Comparison of ENCODE assay signal across 12 mouse cellular contexts in the genomic region with DNA sequence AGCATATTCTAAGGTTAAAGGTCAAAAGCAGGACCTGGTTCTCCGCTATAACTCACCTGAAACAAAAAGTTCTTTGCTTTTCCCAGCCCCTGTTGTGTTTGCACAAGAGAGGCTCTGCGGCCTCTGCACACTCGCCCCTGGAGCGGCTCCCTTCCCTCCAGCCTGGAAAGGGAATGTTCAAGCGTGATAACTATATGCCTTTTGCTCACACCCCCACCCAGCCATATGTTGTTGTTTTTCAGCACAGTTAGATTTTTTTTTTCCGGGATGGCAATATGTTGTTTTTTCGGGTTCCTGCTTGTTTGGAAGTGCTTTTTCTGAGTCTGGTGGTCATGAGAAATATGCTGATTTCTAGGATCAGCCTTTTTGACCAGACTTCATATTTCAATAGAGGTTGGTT.
A peak's percentile ranks its signal among the peaks of the same experiment; 100 is the strongest.
DNase-seq lines count a peak whose midpoint lies in the region; ATAC-seq and TF ChIP-seq lines count a peak whose summit lies in the region.
"Had no signal": no experiment of that assay in that cellular context is flagged by ENCODE, and none has a peak within 500 bp of the region (broad histone marks: within the 10 kb centered on the region; RNA-seq: fewer than 3 reads in every experiment).

No protein-coding gene starts in this region.

- 60% methylated on average over 7 of the region's 7 CpGs for WGBS in forebrain, postnatal 0 days

- peak; percentile 91 for ATAC-seq in forebrain, postnatal 0 days

- no peak overlapping the region for H3K27ac ChIP-seq in left cerebral cortex, adult 2 months
- H3K27ac ChIP-seq in forebrain, postnatal 0 days (ENCODE audit: low read depth, low read length), result peak overlapping the region; percentile 30; the same call in 1 of the 2 replicates
- H3K27ac ChIP-seq: embryonic facial prominence, embryonic 13.5 days; hindbrain, embryonic 15.5 days; midbrain, embryonic 12.5 days had no signal

- no peak overlapping the region for H3K4me2 ChIP-seq in forebrain, postnatal 0 days (ENCODE audit: low read depth)
- H3K4me2 ChIP-seq: embryonic facial prominence, embryonic 13.5 days; hindbrain, embryonic 15.5 days; liver, embryonic 11.5 days; midbrain, embryonic 12.5 days had no signal

- TF ChIP-seq CTCF in left cerebral cortex, adult 2 months (IDR thresholded peaks at IDR 0.05), result no peak
- TF ChIP-seq CTCF in forebrain, postnatal 0 days (IDR thresholded peaks at IDR 0.05; ENCODE audit: low read depth), result no peak

- intact Hi-C loops in left cerebral cortex, adult 2 months (cut with DNase I), result no loop called here
- intact Hi-C loops in left cerebral cortex, postnatal 36 days (cut with DNase I), result no loop called here

- H3K36me3 ChIP-seq in forebrain, postnatal 0 days (ENCODE audit: insufficient read depth), result no peaks in the 10 kb centered on the region
- H3K36me3 ChIP-seq: embryonic facial prominence, embryonic 13.5 days; hindbrain, embryonic 15.5 days; midbrain, embryonic 12.5 days had no signal

- H3K9ac ChIP-seq in forebrain, postnatal 0 days, result no peak overlapping the region
- H3K9ac ChIP-seq: embryonic facial prominence, embryonic 13.5 days; hindbrain, embryonic 15.5 days; midbrain, embryonic 12.5 days had no signal

- H3K4me3 ChIP-seq in left cerebral cortex, adult 2 months, result no peak overlapping the region
- H3K4me3 ChIP-seq in forebrain, postnatal 0 days (ENCODE audit: low read depth, low read length), result no peak overlapping the region
- H3K4me3 ChIP-seq: embryonic facial prominence, embryonic 13.5 days; hindbrain, embryonic 15.5 days; midbrain, embryonic 12.5 days had no signal

- H3K4me1 ChIP-seq in forebrain, postnatal 0 days (ENCODE audit: insufficient read depth), result no peaks in the 10 kb centered on the region
- H3K4me1 ChIP-seq: embryonic facial prominence, embryonic 13.5 days; hindbrain, embryonic 15.5 days; midbrain, embryonic 12.5 days had no signal

- H3K27me3 ChIP-seq in forebrain, postnatal 0 days (ENCODE audit: insufficient read depth, low read length), result no peaks in the 10 kb centered on the region
- H3K27me3 ChIP-seq: embryonic facial prominence, embryonic 13.5 days; hindbrain, embryonic 15.5 days; midbrain, embryonic 12.5 days had no signal

- no peaks in the 10 kb centered on the region for H3K9me3 ChIP-seq in forebrain, postnatal 0 days (ENCODE audit: low read length)
- H3K9me3 ChIP-seq: embryonic facial prominence, embryonic 13.5 days; hindbrain, embryonic 15.5 days; midbrain, embryonic 12.5 days had no signal

- DNase-seq in left cerebral cortex, adult 2 months (ENCODE audit: extremely low spot score in 1 of 2, low spot score in 2 of 2), result peak; percentile 28 to 29
- no peak for DNase-seq in left cerebral cortex, adult 11 months (ENCODE audit: low spot score)
- peak; percentile 71 for DNase-seq in forebrain, postnatal 0 days
- DNase-seq in left cerebral cortex, postnatal 36 days (ENCODE audit: low spot score in 2 of 2), result peak; percentile 25 to 34
- no peak for DNase-seq in lung, postnatal 10 days
- DNase-seq in gastrocnemius, adult 18-20 months (ENCODE audit: low spot score), result no peak
- DNase-seq in adrenal gland, adult 18-20 months (ENCODE audit: low spot score in 2 of 2), result no peak
- DNase-seq: thymus, postnatal 25 days had no signal

Comparison
In these comparisons a context has a peak if more than half of its experiments do, and no peak if none do; other contexts are left out.
1. DNase-seq: peak in left cerebral cortex, adult 2 months (2 of 2), forebrain, postnatal 0 days (single experiment) and left cerebral cortex, postnatal 36 days (2 of 2); none in left cerebral cortex, adult 11 months (single experiment), lung, postnatal 10 days (single experiment), gastrocnemius, adult 18-20 months (single experiment) and adrenal gland, adult 18-20 months (0 of 2).